Mouse (Mus musculus) heart, postnatal 36 days (tissue): ENCODE data around the gene Card19. TPM values are rescaled to one million over a fixed set of nuclear protein-coding genes. Genes with fewer than 3 reads are reported as not detected.

Source experiments
- DNase-seq, 2 experiments: peaks; one replicate each; pipeline ENCODE4 v3.0.0; 2021 to 2022
- intact Hi-C: fragments of 180-260 bp; cut with DNase I; formaldehyde crosslinking; loops from one replicate; pipeline ENCODE4 v1.15.1; 2025
- total RNA-seq, 2 experiments: library from RNA; stranded (reverse); gene quantifications; 2 replicates each; pipeline ENCODE4 v1.2.3; 2021

Gene Card19
- total RNA-seq, result 100 to 1,000 TPM; 152 to 164 TPM

GRCm38 (mm10) chr13:49215504-49216219, at the start of gene Card19:
TSS of gene Card19 (minus strand) at chr13:49216037.
- DNase-seq, result peak; percentile 98
- intact Hi-C loops, result loop anchor here (5.0 to 10.0 kb wide), 2 partner anchors 167 to 439 kb away; partner anchors contain the start of genes Cenpp and Nol8

GRCm38 (mm10) chr13:49260036-49260722, 44.3 kb upstream of the Card19 start:
- intact Hi-C loops, result no loop called here
- no peak for DNase-seq

GRCm38 (mm10) chr13:49257819-49258313, 42.0 kb upstream of the Card19 start:
- intact Hi-C loops, result no loop called here
- no peak for DNase-seq

GRCm38 (mm10) chr13:49252746-49253145, 36.9 kb upstream of the Card19 start:
- no peak for DNase-seq
- intact Hi-C loops, result no loop called here

GRCm38 (mm10) chr13:49252113-49252512, 36.3 kb upstream of the Card19 start:
- intact Hi-C loops, result no loop called here
- no peak for DNase-seq

- intact Hi-C loops, result no loop called here
- DNase-seq, result no peak
Observed at GRCm38 (mm10) chr13:49250716-49251517, 35.1 kb upstream of the Card19 start.

GRCm38 (mm10) chr13:49249634-49250033, 33.8 kb upstream of the Card19 start:
- intact Hi-C loops, result no loop called here
- DNase-seq, result no peak

GRCm38 (mm10) chr13:49248923-49249322, 33.1 kb upstream of the Card19 start:
- intact Hi-C loops, result no loop called here
- DNase-seq, result no peak

- intact Hi-C loops, result no loop called here
- DNase-seq, result no peak
Observed at GRCm38 (mm10) chr13:49248467-49248862, 32.6 kb upstream of the Card19 start, which contains the start of gene Susd3. TSS of gene Susd3 (minus strand) at chr13:49248706.

GRCm38 (mm10) chr13:49247740-49248466, 32.1 kb upstream of the Card19 start:
- DNase-seq, result peak; percentile 33
- intact Hi-C loops, result no loop called here

- intact Hi-C loops, result no loop called here
- DNase-seq, result no peak
Observed at GRCm38 (mm10) chr13:49247232-49247739, 31.4 kb upstream of the Card19 start.

- intact Hi-C loops, result no loop called here
- DNase-seq, result no peak
Observed at GRCm38 (mm10) chr13:49246626-49247025, 30.8 kb upstream of the Card19 start.

- peak in 1 of 2 experiments; percentile 27 for DNase-seq
- intact Hi-C loops, result no loop called here
Observed at GRCm38 (mm10) chr13:49246011-49246410, 30.2 kb upstream of the Card19 start.

GRCm38 (mm10) chr13:49245251-49245650, 29.4 kb upstream of the Card19 start:
- DNase-seq, result no peak
- intact Hi-C loops, result no loop called here

- no peak for DNase-seq
- intact Hi-C loops, result no loop called here
Observed at GRCm38 (mm10) chr13:49243492-49243891, 27.7 kb upstream of the Card19 start.

- intact Hi-C loops, result no loop called here
- DNase-seq, result peak in 1 of 2 experiments; percentile 19
Observed at GRCm38 (mm10) chr13:49242321-49243065, 26.7 kb upstream of the Card19 start.

GRCm38 (mm10) chr13:49238737-49239136, 22.9 kb upstream of the Card19 start:
- DNase-seq, result no peak
- intact Hi-C loops, result no loop called here

- intact Hi-C loops, result no loop called here
- no peak for DNase-seq
Observed at GRCm38 (mm10) chr13:49237617-49238016, 21.8 kb upstream of the Card19 start.

GRCm38 (mm10) chr13:49234711-49235110, 18.9 kb upstream of the Card19 start:
- intact Hi-C loops, result no loop called here
- DNase-seq, result no peak
